Mouse (Mus musculus) thymus, adult 2 months (tissue): Measurements from ENCODE around the gene Qtrt2.

Source experiments
- CTCF ChIP-seq: fragments of 200-500 bp; IDR thresholded peaks from 2 replicates; pipeline ENCODE4 v1.5.1; 2012; ENCODE audit warnings: mild to moderate bottlenecking, control low read depth, low read length, moderate library complexity, borderline replicate concordance; ENCODE audit not compliant: control insufficient read depth, poor library complexity, insufficient read depth; ENCODE audit errors: extremely low read depth
- POLR2A ChIP-seq: fragments of 200-500 bp; IDR thresholded peaks from 2 replicates; pipeline ENCODE4 v1.6.1; 2012; ENCODE audit warnings: mild to moderate bottlenecking, low read length, control low read depth, moderate library complexity; ENCODE audit not compliant: control insufficient read depth, poor library complexity, insufficient read depth; ENCODE audit errors: extremely low read depth

- TF ChIP-seq CTCF: no peak
- no peak for TF ChIP-seq POLR2A
These were observed 46.5 kb upstream of the Qtrt2 start for GRCm38 (mm10) chr16:43973147-43973546.
